8 mouse cellular contexts compared by ENCODE assay signal in the genomic region with DNA sequence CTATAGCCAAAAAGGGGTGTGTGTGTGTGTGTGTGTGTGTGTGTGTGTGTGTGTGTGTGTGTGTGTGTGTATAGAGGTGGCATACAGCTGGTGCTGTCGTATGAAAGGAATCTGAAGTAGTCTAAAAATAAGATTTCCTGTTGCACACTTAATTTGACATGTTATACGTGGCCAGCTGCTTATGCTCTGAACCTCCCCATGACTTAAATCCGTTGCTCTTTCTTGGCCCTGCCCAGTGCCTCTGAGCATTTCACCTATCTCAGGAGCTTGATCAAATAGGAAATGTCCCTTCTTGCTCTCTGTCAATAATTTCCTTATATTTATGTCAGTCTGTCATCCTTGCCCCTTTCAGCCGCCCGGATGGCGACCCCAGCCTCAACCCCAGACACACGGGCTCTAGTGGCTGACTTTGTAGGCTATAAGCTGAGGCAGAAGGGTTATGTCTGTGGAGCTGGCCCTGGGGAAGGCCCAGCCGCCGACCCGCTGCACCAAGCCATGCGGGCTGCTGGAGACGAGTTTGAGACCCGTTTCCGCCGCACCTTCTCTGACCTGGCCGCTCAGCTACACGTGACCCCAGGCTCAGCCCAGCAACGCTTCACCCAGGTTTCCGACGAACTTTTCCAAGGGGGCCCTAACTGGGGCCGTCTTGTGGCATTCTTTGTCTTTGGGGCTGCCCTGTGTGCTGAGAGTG. TPM values are rescaled to one million over a fixed set of nuclear protein-coding genes. Genes with fewer than 3 reads are reported as not detected.
DNase-seq lines count a peak whose midpoint lies in the region; ATAC-seq and TF ChIP-seq lines count a peak whose summit lies in the region.

No protein-coding gene starts in this region.

- 27% methylated on average over 21 of the region's 21 CpGs for WGBS in heart, embryonic 14.5 days
- WGBS in hindbrain, embryonic 12.5 days: 28% methylated on average over 21 of the region's 21 CpGs
- 33% methylated on average over 21 of the region's 21 CpGs for WGBS in midbrain, embryonic 13.5 days

- H3K4me2 ChIP-seq in heart, embryonic 14.5 days (ENCODE audit: low read length): peak overlapping the region; percentile 76
- H3K4me2 ChIP-seq in hindbrain, embryonic 12.5 days (replicated peaks): peak overlapping the region; percentile 63
- H3K4me2 ChIP-seq in midbrain, embryonic 13.5 days (replicated peaks): peak overlapping the region; percentile 79

- peak; percentile 18; the same call in 1 of the 2 replicates for ATAC-seq in heart, embryonic 14.5 days (ENCODE audit: insufficient number of reproducible peaks, insufficient read depth, low FRiP score, low read depth)
- peak; percentile 12; the same call in 1 of the 2 replicates for ATAC-seq in hindbrain, embryonic 12.5 days (ENCODE audit: low FRiP score)
- ATAC-seq in midbrain, embryonic 13.5 days: no peak

- H3K27me3 ChIP-seq in heart, embryonic 14.5 days (ENCODE audit: control insufficient read depth, insufficient read depth, low read length): no peaks in the 10 kb centered on the region
- H3K27me3 ChIP-seq in MEL (ENCODE audit: control insufficient read depth in 1 of 2, insufficient read depth in 2 of 2, low read length in 2 of 2): no peaks in the 10 kb centered on the region
- H3K27me3 ChIP-seq in hindbrain, embryonic 12.5 days: no peaks in the 10 kb centered on the region
- H3K27me3 ChIP-seq in midbrain, embryonic 13.5 days: peaks cover 3% of the 10 kb centered on the region; the same call in 1 of the 2 replicates

- peaks cover 6 to 19% of the 10 kb centered on the region in 2 experiments for H3K4me1 ChIP-seq in heart, embryonic 14.5 days (ENCODE audit: control insufficient read depth in 2 of 2, insufficient read depth in 2 of 2, low read length in 2 of 2)
- H3K4me1 ChIP-seq in MEL (ENCODE audit: control insufficient read depth in 1 of 2, insufficient read depth in 2 of 2, low read length in 2 of 2): peaks cover 3 to 6% of the 10 kb centered on the region in 2 experiments; a peak in 3 of 4 replicates
- peaks cover 23% of the 10 kb centered on the region for H3K4me1 ChIP-seq in hindbrain, embryonic 12.5 days
- H3K4me1 ChIP-seq in midbrain, embryonic 13.5 days (replicated peaks): peaks cover 24% of the 10 kb centered on the region

- H3K9ac ChIP-seq in heart, embryonic 14.5 days (ENCODE audit: low read length): peak overlapping the region; percentile 80
- H3K9ac ChIP-seq in MEL (ENCODE audit: control insufficient read depth, low read depth, low read length, poor library complexity, severe bottlenecking): peak overlapping the region; percentile 87
- peak overlapping the region; percentile 85 for H3K9ac ChIP-seq in hindbrain, embryonic 12.5 days
- peak overlapping the region; percentile 91 for H3K9ac ChIP-seq in midbrain, embryonic 13.5 days (replicated peaks)

- DNase-seq in heart, postnatal 4 days: no peak
- DNase-seq in MEL (ENCODE audit: low read depth, low spot score): no peak
- DNase-seq in adrenal gland, adult 2 months: no peak
- no peak for DNase-seq in urinary bladder, adult 2 months (ENCODE audit: low spot score)
- no peak for DNase-seq in layer of hippocampus, postnatal 36 days

- peaks cover 6% of the 10 kb centered on the region for H3K79me2 ChIP-seq in MEL (ENCODE audit: control insufficient read depth, insufficient read depth, low read length, poor library complexity)

- TF ChIP-seq CTCF in MEL (IDR thresholded peaks at IDR 0.05 in 2 of 3, conservative IDR thresholded peaks at IDR 0.05 in 1 of 3; ENCODE audit: control insufficient read depth in 1 of 3, insufficient read depth in 1 of 3, low read depth in 2 of 3, low read length in 3 of 3, poor library complexity in 1 of 3, severe bottlenecking in 1 of 3): no peak

- no peak for TF ChIP-seq RAD21 in MEL (IDR thresholded peaks at IDR 0.05; ENCODE audit: low read depth, low read length)

- peak overlapping the region; percentile 55 to 73 for H3K4me3 ChIP-seq in heart, embryonic 14.5 days (ENCODE audit: control insufficient read depth in 1 of 2, insufficient read depth in 1 of 2, low read depth in 1 of 2, low read length in 2 of 2)
- peak overlapping the region; percentile 74 to 94 for H3K4me3 ChIP-seq in MEL (ENCODE audit: control insufficient read depth in 1 of 2, insufficient read depth in 1 of 2, low read depth in 2 of 2, low read length in 2 of 2)
- H3K4me3 ChIP-seq in hindbrain, embryonic 12.5 days: peak overlapping the region; percentile 62
- H3K4me3 ChIP-seq in midbrain, embryonic 13.5 days (replicated peaks): peak overlapping the region; percentile 71

- TF ChIP-seq POLR2A in MEL (IDR thresholded peaks at IDR 0.05; ENCODE audit: control insufficient read depth in 1 of 2, insufficient read depth in 1 of 2, low read depth in 1 of 2, low read length in 2 of 2, poor library complexity in 1 of 2): no peak

- H3K27ac ChIP-seq in heart, embryonic 14.5 days (replicated peaks in 1 of 2; ENCODE audit: control insufficient read depth in 1 of 2, insufficient read depth in 1 of 2, low read depth in 2 of 2, low read length in 2 of 2): peak overlapping the region; percentile 87 to 93
- H3K27ac ChIP-seq in MEL (ENCODE audit: control insufficient read depth, low read depth, low read length): no peak overlapping the region
- peak overlapping the region; percentile 91 for H3K27ac ChIP-seq in hindbrain, embryonic 12.5 days
- H3K27ac ChIP-seq in midbrain, embryonic 13.5 days: peak overlapping the region; percentile 88

- H3K36me3 ChIP-seq in heart, embryonic 14.5 days (ENCODE audit: control insufficient read depth, insufficient read depth, low read length): peaks cover 27% of the 10 kb centered on the region
- no peaks in the 10 kb centered on the region for H3K36me3 ChIP-seq in MEL (ENCODE audit: control insufficient read depth in 1 of 2, insufficient read depth in 2 of 2, low read length in 2 of 2)
- peaks cover 4% of the 10 kb centered on the region; the same call in 1 of the 2 replicates for H3K36me3 ChIP-seq in hindbrain, embryonic 12.5 days
- H3K36me3 ChIP-seq in midbrain, embryonic 13.5 days: peaks cover 23% of the 10 kb centered on the region

- no peaks in the 10 kb centered on the region for H3K9me3 ChIP-seq in heart, embryonic 14.5 days (ENCODE audit: control insufficient read depth, low read length)
- no peaks in the 10 kb centered on the region for H3K9me3 ChIP-seq in MEL (replicated peaks; ENCODE audit: insufficient read depth, low read length)
- H3K9me3 ChIP-seq in hindbrain, embryonic 12.5 days (replicated peaks): no peaks in the 10 kb centered on the region
- no peaks in the 10 kb centered on the region for H3K9me3 ChIP-seq in midbrain, embryonic 13.5 days

- no peak for TF ChIP-seq EP300 in MEL (IDR thresholded peaks at IDR 0.05; ENCODE audit: low read depth in 1 of 2, low read length in 2 of 2)

RNA-seq across cellular contexts. Expression of a gene that starts 0.9 kb away (rescaled TPM):
- polyA plus RNA-seq in heart, embryonic 14.5 days (2014; fragmentation: Nextera tagmentation; extraction: Ambion mirVana): not detected in 2 replicates
- 1 to 10 TPM; 3.0 to 3.9 TPM for total RNA-seq in heart, postnatal 4 days (2021)
- 0.58 and 0.88 TPM in 2 replicates for total RNA-seq in MEL (2012; rRNA removed)
- polyA plus RNA-seq in MEL (2012; ENCODE audit: insufficient read depth in 1 of 2, insufficient read length in 2 of 2, low read depth in 1 of 2, low replicate concordance in 2 of 2, missing spikeins in 1 of 2): 1 to 10 TPM in 1 of 2 experiments, not detected in 1; 3.4 TPM
- polyA plus RNA-seq in hindbrain, embryonic 12.5 days (2016; fragmentation: Nextera tagmentation; extraction: Ambion mirVana): 0.32 TPM in 1 of 2 replicates, not detected in the other
- polyA plus RNA-seq in midbrain, embryonic 13.5 days (2015; fragmentation: Nextera tagmentation; extraction: Ambion mirVana): 0.18 TPM in 1 of 2 replicates, not detected in the other
- 1 to 10 TPM in 1 of 2 experiments, not detected in 1; 7.1 TPM for total RNA-seq in adrenal gland, adult 2 months (2021)
- polyA plus RNA-seq in adrenal gland, adult 2 months (2012; rRNA removed): 37.6 and 42.4 TPM in 2 replicates
- 0.28 and 0.40 TPM in 2 replicates for polyA plus RNA-seq in urinary bladder, adult 2 months (2012; rRNA removed)
- total RNA-seq in layer of hippocampus, postnatal 36 days (2021): 10 to 100 TPM in 1 of 2 experiments, 1 to 10 TPM in 1; 7.5 to 14.5 TPM

RNA-seq across cellular contexts. Expression of a gene that starts 1.0 kb away (rescaled TPM):
- polyA plus RNA-seq in heart, embryonic 14.5 days (2014; fragmentation: Nextera tagmentation; extraction: Ambion mirVana): 3.0 and 4.3 TPM in 2 replicates
- total RNA-seq in heart, postnatal 4 days (2021): 10 to 100 TPM; 37.5 to 39.2 TPM
- 10.5 and 12.5 TPM in 2 replicates for total RNA-seq in MEL (2012; rRNA removed)
- 10 to 100 TPM in 1 of 2 experiments, not detected in 1; 18.8 TPM for polyA plus RNA-seq in MEL (2012; ENCODE audit: insufficient read depth in 1 of 2, insufficient read length in 2 of 2, low read depth in 1 of 2, low replicate concordance in 2 of 2, missing spikeins in 1 of 2)
- polyA plus RNA-seq in hindbrain, embryonic 12.5 days (2016; fragmentation: Nextera tagmentation; extraction: Ambion mirVana): 3.6 and 3.7 TPM in 2 replicates
- polyA plus RNA-seq in midbrain, embryonic 13.5 days (2015; fragmentation: Nextera tagmentation; extraction: Ambion mirVana): 4.4 and 4.9 TPM in 2 replicates
- 10 to 100 TPM; 42.6 to 57.7 TPM for total RNA-seq in adrenal gland, adult 2 months (2021)
- 43.3 and 45.1 TPM in 2 replicates for polyA plus RNA-seq in adrenal gland, adult 2 months (2012; rRNA removed)
- polyA plus RNA-seq in urinary bladder, adult 2 months (2012; rRNA removed): 63.7 and 76.7 TPM in 2 replicates
- 100 to 1,000 TPM; 120 to 126 TPM for total RNA-seq in layer of hippocampus, postnatal 36 days (2021)

RNA-seq across cellular contexts. Expression of a gene that starts 6.8 kb away (rescaled TPM):
- 1.7 and 1.9 TPM in 2 replicates for polyA plus RNA-seq in heart, embryonic 14.5 days (2014; fragmentation: Nextera tagmentation; extraction: Ambion mirVana)
- total RNA-seq in heart, postnatal 4 days (2021): 1 to 10 TPM; 6.4 to 7.6 TPM
- 0.56 and 0.73 TPM in 2 replicates for total RNA-seq in MEL (2012; rRNA removed)
- 1 to 10 TPM in 1 of 2 experiments, not detected in 1; 1.2 TPM for polyA plus RNA-seq in MEL (2012; ENCODE audit: insufficient read depth in 1 of 2, insufficient read length in 2 of 2, low read depth in 1 of 2, low replicate concordance in 2 of 2, missing spikeins in 1 of 2)
- polyA plus RNA-seq in hindbrain, embryonic 12.5 days (2016; fragmentation: Nextera tagmentation; extraction: Ambion mirVana): 0.48 and 1.5 TPM in 2 replicates
- 0.98 and 2.2 TPM in 2 replicates for polyA plus RNA-seq in midbrain, embryonic 13.5 days (2015; fragmentation: Nextera tagmentation; extraction: Ambion mirVana)
- total RNA-seq in adrenal gland, adult 2 months (2021): 10 to 100 TPM; 13.0 to 19.6 TPM
- 41.8 and 45.9 TPM in 2 replicates for polyA plus RNA-seq in adrenal gland, adult 2 months (2012; rRNA removed)
- 9.4 and 13.5 TPM in 2 replicates for polyA plus RNA-seq in urinary bladder, adult 2 months (2012; rRNA removed)
- total RNA-seq in layer of hippocampus, postnatal 36 days (2021): 10 to 100 TPM; 17.9 to 20.7 TPM

RNA-seq across cellular contexts. Expression of a gene that starts 8.1 kb away (rescaled TPM):
- 80.6 and 83.8 TPM in 2 replicates for polyA plus RNA-seq in heart, embryonic 14.5 days (2014; fragmentation: Nextera tagmentation; extraction: Ambion mirVana)
- total RNA-seq in heart, postnatal 4 days (2021): 100 to 1,000 TPM; 141 to 142 TPM
- total RNA-seq in MEL (2012; rRNA removed): 82.3 and 85.8 TPM in 2 replicates
- 100 to 1,000 TPM in 1 of 2 experiments, not detected in 1; 393 TPM for polyA plus RNA-seq in MEL (2012; ENCODE audit: insufficient read depth in 1 of 2, insufficient read length in 2 of 2, low read depth in 1 of 2, low replicate concordance in 2 of 2, missing spikeins in 1 of 2)
- polyA plus RNA-seq in hindbrain, embryonic 12.5 days (2016; fragmentation: Nextera tagmentation; extraction: Ambion mirVana): 200 and 201 TPM in 2 replicates
- 178 and 203 TPM in 2 replicates for polyA plus RNA-seq in midbrain, embryonic 13.5 days (2015; fragmentation: Nextera tagmentation; extraction: Ambion mirVana)
- 100 to 1,000 TPM; 167 to 196 TPM for total RNA-seq in adrenal gland, adult 2 months (2021)
- polyA plus RNA-seq in adrenal gland, adult 2 months (2012; rRNA removed): 69.3 and 80.4 TPM in 2 replicates
- polyA plus RNA-seq in urinary bladder, adult 2 months (2012; rRNA removed): 278 and 430 TPM in 2 replicates
- total RNA-seq in layer of hippocampus, postnatal 36 days (2021): 100 to 1,000 TPM; 231 to 275 TPM

RNA-seq across cellular contexts. Expression of a gene that starts 13.4 kb away (rescaled TPM):
- polyA plus RNA-seq in heart, embryonic 14.5 days (2014; fragmentation: Nextera tagmentation; extraction: Ambion mirVana): 8.2 and 9.5 TPM in 2 replicates
- total RNA-seq in heart, postnatal 4 days (2021): 1 to 10 TPM; 7.7 to 8.9 TPM
- 4.7 and 4.9 TPM in 2 replicates for total RNA-seq in MEL (2012; rRNA removed)
- polyA plus RNA-seq in MEL (2012; ENCODE audit: insufficient read depth in 1 of 2, insufficient read length in 2 of 2, low read depth in 1 of 2, low replicate concordance in 2 of 2, missing spikeins in 1 of 2): 1 to 10 TPM in 1 of 2 experiments, not detected in 1; 8.5 TPM
- polyA plus RNA-seq in hindbrain, embryonic 12.5 days (2016; fragmentation: Nextera tagmentation; extraction: Ambion mirVana): 11.0 and 14.0 TPM in 2 replicates
- polyA plus RNA-seq in midbrain, embryonic 13.5 days (2015; fragmentation: Nextera tagmentation; extraction: Ambion mirVana): 11.7 and 13.5 TPM in 2 replicates
- total RNA-seq in adrenal gland, adult 2 months (2021): 10 to 100 TPM; 12.1 to 18.8 TPM
- 3.5 and 4.1 TPM in 2 replicates for polyA plus RNA-seq in adrenal gland, adult 2 months (2012; rRNA removed)
- polyA plus RNA-seq in urinary bladder, adult 2 months (2012; rRNA removed): 5.0 and 6.4 TPM in 2 replicates
- 10 to 100 TPM; 21.2 to 25.8 TPM for total RNA-seq in layer of hippocampus, postnatal 36 days (2021)
